Mouse (Mus musculus): ENCODE results near the gene Tbc1d25. TPM values are rescaled to one million over a fixed set of nuclear protein-coding genes. Genes with fewer than 3 reads are reported as not detected.

Tbc1d25 gene
- total RNA-seq, 2 experiments from 2014 or later = 5.9 to 7.1 TPM

Other genes starting within 250 kb of the Tbc1d25 start
- gene Eras, start 247.6 kb downstream of the Tbc1d25 start, total RNA-seq (2021) = not detected
- 10 to 100 TPM; 30.3 to 32.8 TPM for gene Hdac6, start 228.3 kb downstream of the Tbc1d25 start, total RNA-seq (2021)
- under 1 TPM in 1 of 2 experiments, not detected in 1; 0.14 TPM for gene Gata1, start 198.1 kb downstream of the Tbc1d25 start, total RNA-seq (2021)
- gene Glod5, start 157.7 kb downstream of the Tbc1d25 start, total RNA-seq (2021) = not detected
- 10 to 100 TPM; 16.3 to 16.4 TPM for gene Suv39h1, start 101.4 kb downstream of the Tbc1d25 start, total RNA-seq (2021)
- gene Was, start 85.7 kb downstream of the Tbc1d25 start, total RNA-seq (2021) = 1 to 10 TPM; 1.5 to 2.1 TPM
- 10 to 100 TPM; 74.1 to 79.1 TPM for gene Wdr13, start 43.3 kb downstream of the Tbc1d25 start, total RNA-seq (2021)
- 100 to 1,000 TPM; 471 to 553 TPM for gene Rbm3, start 30.3 kb downstream of the Tbc1d25 start, total RNA-seq (2021)
- 10 to 100 TPM; 21.0 to 23.8 TPM for gene Ebp, start 17.3 kb upstream of the Tbc1d25 start, total RNA-seq (2021)
- gene Porcn, start 30.3 kb upstream of the Tbc1d25 start, total RNA-seq (2021) = 1 to 10 TPM; 2.0 to 2.7 TPM
- 10 to 100 TPM; 14.6 to 15.6 TPM for gene Ftsj1, start 76.2 kb upstream of the Tbc1d25 start, total RNA-seq (2021)
- gene Slc38a5, start 95.0 kb upstream of the Tbc1d25 start, total RNA-seq (2021) = 1 to 10 TPM; 2.5 to 3.2 TPM
- gene Ssxb10, start 151.2 kb upstream of the Tbc1d25 start, total RNA-seq (2021) = not detected
- gene Ssxb9, start 190.8 kb upstream of the Tbc1d25 start, total RNA-seq (2021) = not detected
- gene Ssxb1, start 237.1 kb upstream of the Tbc1d25 start, total RNA-seq (2021) = not detected

All from heart, postnatal 4 days (tissue).